Mouse (Mus musculus): ENCODE results near the gene Pecr. TPM values are rescaled to one million over a fixed set of nuclear protein-coding genes. Genes with fewer than 3 reads are reported as not detected.

Gene Pecr
- polyA plus RNA-seq, 1 experiment from 2014 or later, result 14.0 TPM

Other genes starting within 250 kb of the Pecr start
- gene Mreg, start 72.0 kb downstream of the Pecr start, polyA plus RNA-seq (2014; fragmentation: Nextera tagmentation; extraction: Ambion mirVana), result 15.6 and 24.1 TPM in 2 replicates
- gene Tmem169, start 55 bp upstream of the Pecr start, polyA plus RNA-seq (2014; fragmentation: Nextera tagmentation; extraction: Ambion mirVana), result 25.5 TPM in 2 replicates
- gene Xrcc5, start 23.1 kb upstream of the Pecr start, polyA plus RNA-seq (2014; fragmentation: Nextera tagmentation; extraction: Ambion mirVana), result 53.2 and 57.5 TPM in 2 replicates